Mouse (Mus musculus): ENCODE measurements around the gene H6pd.
"Not testable (repeated sequence)": the region's sequence is repeated elsewhere in the genome, so short reads cannot be mapped to it uniquely, and the experiment has no call there.

Gene H6pd

DNA sequence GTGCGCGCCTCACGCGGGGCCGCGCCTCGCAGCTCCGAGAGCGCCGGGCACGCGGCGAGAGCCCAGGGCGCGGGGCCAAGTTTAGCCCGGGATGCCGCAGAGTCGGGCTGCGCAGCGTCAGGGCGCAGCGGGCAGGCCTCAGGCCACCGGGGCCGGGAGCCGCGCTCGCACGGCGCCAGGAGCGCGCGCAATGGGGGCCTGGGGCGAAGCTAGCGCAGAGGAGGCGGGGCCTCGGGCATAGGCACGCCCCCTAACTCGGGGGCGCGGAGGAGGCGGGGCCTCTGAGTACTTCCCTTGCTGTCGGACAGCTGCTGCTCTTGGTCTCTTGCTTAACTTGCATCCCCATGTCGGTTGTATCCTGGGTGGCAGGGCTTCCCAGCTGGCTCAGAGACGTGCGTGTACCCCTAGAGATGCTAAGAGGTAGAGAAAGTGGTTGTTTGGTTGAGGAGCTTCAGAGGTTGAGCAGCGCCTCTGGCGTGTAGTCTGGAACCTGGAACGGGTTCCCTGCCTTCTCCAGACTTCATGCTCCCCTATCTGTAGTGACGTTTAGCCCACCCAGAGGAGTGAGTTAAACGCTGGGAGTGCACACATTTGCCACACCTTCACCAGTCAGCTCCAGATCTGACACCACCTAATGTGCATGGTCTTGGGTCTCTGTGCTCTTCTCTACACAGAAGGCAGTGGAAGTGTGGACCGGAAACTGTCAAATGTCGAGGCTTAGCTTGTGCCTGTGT is at the start of gene H6pd:
Gene H6pd (minus strand): TSS at position 171 of the 734 bp plus-strand sequence.
- in situ Hi-C loops (cut with MboI, MseI), result no loop called here

DNA sequence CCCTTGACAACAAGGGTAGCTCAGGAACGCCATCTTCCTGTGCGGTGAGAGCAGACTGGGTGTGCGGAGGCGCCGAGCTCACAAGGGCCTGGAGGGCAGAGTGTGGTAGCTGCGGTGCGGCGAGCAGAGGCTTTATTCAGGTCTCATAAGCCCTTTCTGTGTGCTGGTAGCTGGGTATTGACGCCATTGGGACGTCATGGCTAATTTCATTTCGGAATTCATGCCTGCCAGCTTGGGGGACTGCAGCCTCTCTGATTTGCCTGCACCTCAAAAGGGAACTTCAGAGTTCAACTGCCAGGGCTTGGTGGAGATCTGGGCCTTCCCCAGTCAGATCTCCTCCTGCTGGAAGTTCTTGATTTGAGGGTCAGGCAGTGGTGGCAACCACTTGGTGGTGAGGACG is 48.9 kb upstream of the H6pd start:
- in situ Hi-C loops (cut with MboI, MseI), result no loop called here

GRCm38 (mm10) chr4:150056171-150056570 is 47.3 kb upstream of the H6pd start:
- in situ Hi-C loops (cut with MboI, MseI), result no loop called here

DNA sequence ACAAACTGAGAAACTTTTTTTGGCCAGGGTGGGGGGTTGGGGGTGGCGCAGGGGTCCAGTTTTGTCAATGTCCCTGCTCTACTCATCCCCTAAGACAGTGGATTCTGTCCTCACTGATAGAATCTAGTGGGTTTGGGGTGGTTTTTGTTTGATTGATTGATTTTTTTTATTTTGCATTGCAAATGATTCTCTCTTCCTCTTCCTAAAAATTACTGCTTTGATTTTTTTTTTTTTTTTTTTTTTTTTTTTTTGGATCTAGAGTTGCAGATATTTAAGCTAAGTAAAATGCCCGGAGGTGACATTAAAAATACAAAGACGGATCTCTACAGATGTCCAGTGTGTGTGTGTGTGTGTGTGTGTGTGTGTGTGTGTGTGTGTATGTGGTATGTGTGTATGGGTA is 43.6 kb upstream of the H6pd start:
- in situ Hi-C loops (cut with MboI, MseI), result no loop called here

DNA sequence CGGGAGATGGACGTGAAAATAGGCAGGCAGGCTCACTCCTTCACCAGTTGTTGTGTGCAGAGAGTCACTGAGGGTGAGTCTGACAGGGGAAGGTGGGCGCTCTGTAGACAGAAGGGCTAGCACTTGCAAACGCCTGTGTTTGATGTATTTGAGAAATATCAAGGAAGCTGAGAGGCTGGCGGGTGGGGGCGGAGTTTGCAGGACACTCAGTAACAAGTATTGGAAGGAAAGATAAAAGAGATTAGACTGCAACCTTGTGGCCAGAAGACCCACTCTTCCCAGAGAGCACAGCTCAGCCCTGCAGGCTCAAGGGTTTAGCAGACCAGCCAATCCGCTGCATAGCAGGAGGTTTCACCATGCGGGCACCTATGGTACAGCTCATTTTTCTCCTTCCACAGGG is 42.7 kb upstream of the H6pd start:
- in situ Hi-C loops (cut with MboI, MseI), result no loop called here

DNA sequence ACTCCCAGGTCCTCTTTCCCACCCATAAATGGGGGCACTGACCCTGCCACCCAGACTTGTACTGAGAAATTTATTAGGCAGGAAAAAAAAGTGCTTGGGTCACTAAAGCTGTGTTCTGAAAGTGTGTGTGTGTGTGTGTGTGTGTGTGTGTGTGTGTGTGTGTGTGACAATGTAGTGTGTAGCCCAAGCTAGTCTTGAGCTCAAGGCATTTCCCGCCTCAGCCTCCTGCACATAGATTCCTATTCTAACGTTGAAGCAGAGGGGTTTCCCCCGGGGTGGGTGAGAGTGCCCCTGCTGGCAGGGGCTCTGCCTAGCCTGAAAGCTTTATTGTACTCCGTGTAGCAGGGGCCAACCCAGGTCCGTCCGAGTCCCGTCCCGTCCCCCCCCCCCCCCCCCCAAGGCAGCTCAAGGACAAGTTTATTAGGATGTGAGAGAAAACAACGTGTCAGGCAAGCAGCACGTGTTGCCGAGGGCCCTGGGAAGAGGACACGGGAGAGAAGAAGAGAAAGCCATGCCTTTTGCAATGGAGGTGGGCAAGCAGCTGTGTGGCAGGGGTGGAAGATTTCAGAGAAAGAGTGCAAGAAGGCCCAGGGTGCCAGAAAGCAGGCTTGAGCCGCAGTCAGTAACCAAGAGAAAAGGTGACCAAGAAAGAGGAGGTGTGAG is 40.9 kb upstream of the H6pd start:
- in situ Hi-C loops (cut with MboI, MseI), result no loop called here

- in situ Hi-C loops (cut with MboI, MseI), result no loop called here
Observed at GRCm38 (mm10) chr4:150049157-150049513, 40.3 kb upstream of the H6pd start.

DNA sequence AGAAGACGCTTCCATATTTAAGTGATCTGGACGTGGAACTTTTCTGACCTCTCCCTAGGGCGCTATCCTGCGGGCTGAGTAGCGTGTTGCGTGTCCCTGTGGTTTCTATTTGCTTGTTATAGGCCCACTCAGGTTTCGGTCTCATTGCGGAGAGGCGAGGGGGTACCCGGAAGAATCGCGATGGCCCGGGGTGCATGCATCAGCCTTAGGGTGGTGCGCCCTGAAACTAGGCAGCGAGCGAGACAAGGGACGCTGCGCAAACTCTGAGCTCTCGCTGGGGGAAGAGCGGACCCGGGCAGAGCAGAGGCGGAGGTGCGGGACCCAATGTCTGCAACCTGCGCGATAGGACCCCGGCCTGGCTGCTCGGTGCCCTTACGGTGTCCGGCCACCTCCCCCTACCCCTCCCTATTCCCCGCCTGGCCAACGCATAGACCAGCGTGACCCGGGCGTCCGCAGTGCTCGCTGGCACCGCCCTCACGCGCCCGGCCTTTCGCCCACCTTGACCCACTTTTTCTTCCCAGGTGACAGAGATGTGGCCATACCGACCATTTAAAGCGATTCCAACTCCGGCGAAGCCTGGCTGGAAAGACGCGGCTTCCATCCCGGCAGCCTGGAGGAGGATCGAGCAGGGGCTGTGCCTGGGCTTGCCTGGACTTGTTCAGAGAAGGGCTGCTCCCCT is 39.8 kb upstream of the H6pd start:
- in situ Hi-C loops (cut with MboI, MseI), result no loop called here

DNA sequence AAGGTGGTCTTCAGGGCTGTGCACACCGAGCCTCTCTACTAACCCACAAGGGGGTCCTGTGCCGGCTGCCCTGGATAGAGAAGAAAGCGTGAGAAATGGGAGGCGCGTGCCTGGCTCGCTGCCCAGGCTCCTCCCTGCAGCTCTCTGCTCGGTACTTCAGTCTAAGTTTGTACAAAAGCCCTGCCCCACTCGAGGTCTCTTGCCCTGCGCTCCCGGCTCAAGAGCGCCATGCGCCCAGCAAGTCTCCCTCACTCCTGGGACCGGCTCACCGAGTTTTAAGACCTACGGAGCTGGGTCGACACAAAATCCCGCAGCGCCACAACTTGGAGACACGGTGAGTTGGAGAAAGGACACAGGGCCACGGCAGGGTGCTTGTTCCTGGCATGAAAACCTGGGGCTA is 39.2 kb upstream of the H6pd start:
- in situ Hi-C loops (cut with MboI, MseI), result no loop called here

- in situ Hi-C loops (cut with MboI, MseI), result no loop called here
Observed at GRCm38 (mm10) chr4:150043591-150043990, 34.8 kb upstream of the H6pd start.

DNA sequence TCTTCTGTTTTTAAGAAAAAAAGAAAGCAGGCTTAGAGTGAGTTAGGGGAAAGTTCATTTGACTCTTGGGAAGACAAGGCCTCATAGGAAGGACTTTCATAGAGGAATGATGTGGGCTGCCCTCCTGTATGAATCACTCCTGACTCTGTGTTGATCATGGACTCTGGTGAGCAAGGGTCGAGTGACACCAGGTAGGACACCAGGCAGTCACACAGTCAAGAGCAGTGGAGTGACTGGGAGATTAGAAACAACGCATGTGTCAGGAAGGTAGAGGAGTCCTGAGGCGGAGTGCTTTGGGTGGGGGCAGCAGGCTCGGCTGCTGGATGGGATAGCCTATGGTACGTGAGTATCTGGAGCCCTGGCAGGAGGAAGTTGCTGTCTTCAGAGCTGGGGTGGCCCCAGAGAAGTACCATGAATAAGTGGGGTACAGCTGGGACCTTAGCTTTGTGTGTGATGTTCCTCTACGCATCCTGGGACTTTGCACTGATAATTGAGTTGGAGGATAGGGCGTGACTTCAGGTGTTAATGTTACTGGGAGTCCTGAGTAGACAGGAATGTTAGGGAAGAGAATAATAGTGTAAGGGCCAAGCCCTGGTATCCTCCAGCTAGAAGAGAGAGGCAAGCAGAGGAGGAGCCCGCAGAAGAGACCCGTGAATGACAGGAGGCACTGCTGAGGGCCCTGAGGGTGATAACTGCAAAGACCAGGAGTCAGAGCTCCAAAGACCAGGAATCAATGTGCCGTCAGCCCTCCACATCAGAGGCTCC is 32.7 kb upstream of the H6pd start:
- in situ Hi-C loops (cut with MboI, MseI), result no loop called here

- in situ Hi-C loops (cut with MboI, MseI), result not testable (repeated sequence)
Observed at GRCm38 (mm10) chr4:150040856-150041255, 32.0 kb upstream of the H6pd start.

GRCm38 (mm10) chr4:150040003-150040581 is 31.3 kb upstream of the H6pd start:
- in situ Hi-C loops (cut with MboI, MseI), result no loop called here

DNA sequence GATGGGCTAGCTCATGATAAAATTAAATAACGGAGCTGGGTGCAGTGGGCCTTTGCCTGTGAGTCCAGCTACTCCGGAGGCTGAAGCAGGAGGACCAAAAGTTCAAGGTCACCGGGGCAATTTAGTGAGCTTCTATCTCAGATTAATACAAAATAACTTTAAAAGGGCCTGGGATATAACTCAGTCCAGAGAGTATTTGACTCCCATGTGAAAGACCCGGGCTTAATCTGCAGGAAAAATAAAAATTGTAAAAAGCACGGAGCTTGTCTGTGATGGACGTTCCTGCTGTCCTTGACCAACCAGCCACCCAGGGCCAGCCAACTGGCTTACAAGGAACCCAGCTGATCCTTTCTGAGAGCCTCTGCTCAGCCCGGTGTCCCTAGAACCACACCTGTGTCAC is 29.7 kb upstream of the H6pd start:
- in situ Hi-C loops (cut with MboI, MseI), result loop anchor here (5.0 to 10.0 kb wide), 2 partner anchors 34 to 56 kb away; no protein-coding TSS in a partner anchor

DNA sequence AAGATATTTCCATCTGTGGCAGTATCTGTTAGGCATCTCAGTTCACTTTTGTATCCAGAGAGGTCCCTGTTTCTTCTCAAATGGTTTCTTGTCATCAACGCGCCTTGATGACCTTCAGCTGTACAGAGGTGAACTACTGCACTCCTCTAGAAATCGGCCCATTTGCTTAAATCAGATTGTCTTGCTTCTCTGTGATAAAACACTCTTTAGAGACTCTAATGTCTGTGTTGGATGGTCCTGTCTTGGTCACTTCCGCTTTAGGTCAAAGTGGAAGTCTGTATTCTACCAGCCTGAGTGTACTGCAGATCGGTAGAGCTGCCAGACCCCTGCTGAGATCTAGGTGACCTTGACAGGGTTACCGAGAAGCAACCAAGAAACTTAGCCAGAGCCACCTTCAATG is 27.3 kb upstream of the H6pd start:
- in situ Hi-C loops (cut with MboI, MseI), result loop anchor here (5.0 to 10.0 kb wide), 2 partner anchors 36 to 59 kb away; no protein-coding TSS in a partner anchor

GRCm38 (mm10) chr4:150035280-150035679 is 26.5 kb upstream of the H6pd start:
- in situ Hi-C loops (cut with MboI, MseI), result loop anchor here (5.0 to 10.0 kb wide), 2 partner anchors 37 to 60 kb away; no protein-coding TSS in a partner anchor

DNA sequence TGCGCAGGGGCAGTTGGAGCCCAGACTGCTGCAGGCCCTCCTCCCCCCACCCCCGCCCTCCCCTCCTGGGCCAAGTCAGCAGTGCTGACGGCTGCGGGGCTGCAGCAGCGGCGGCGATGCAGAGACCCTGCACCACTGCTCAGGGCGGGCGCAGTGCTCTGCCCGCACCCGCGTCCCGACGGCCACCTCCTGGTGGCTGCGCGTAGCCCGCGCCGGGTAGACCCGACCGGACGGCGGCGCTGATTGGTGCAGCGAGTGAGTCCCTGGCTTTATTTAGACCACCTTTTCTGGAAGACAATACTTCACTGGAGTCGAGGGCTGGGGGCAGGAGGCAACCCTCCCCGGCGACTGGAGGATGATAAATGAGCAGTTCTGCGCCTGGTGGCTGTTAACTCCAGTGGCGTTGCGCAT is 24.4 kb upstream of the H6pd start:
- in situ Hi-C loops (cut with MboI, MseI), result loop anchor here (10.0 kb wide), 1 partner anchor 62 kb away; no protein-coding TSS in a partner anchor

DNA sequence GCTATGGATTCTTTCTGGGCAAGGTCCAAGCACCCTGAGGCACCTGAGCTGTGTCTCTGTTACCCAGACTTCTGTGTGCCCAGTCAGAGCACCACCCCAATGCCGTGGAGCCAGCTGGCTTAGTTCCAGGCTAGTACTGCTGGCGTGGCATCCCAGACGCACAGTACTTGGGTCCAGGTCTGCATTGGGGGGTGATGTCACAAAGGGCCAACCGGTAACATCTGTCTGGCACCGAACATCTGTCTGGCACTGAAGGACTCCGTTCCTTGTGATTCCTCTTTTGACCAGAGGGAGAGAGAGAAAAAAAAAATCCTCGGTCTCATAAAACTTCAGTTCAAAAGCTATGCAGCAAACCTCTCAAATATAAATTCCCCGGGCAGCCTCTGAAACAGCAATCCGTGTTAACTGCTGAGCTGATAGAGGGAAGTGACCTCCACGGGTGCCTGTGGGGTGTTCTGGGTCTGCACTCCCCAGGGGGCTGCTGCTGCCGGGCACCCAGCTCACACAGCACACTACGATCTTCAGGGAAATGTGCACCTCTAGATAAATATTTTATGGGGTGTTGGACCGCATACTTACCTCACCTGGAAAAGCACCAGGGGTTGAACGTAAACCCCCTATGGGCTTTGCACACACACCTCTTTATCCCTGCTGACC is 22.5 kb upstream of the H6pd start:
- in situ Hi-C loops (cut with MboI, MseI), result loop anchor here (10.0 kb wide), 1 partner anchor 63 kb away; no protein-coding TSS in a partner anchor

DNA sequence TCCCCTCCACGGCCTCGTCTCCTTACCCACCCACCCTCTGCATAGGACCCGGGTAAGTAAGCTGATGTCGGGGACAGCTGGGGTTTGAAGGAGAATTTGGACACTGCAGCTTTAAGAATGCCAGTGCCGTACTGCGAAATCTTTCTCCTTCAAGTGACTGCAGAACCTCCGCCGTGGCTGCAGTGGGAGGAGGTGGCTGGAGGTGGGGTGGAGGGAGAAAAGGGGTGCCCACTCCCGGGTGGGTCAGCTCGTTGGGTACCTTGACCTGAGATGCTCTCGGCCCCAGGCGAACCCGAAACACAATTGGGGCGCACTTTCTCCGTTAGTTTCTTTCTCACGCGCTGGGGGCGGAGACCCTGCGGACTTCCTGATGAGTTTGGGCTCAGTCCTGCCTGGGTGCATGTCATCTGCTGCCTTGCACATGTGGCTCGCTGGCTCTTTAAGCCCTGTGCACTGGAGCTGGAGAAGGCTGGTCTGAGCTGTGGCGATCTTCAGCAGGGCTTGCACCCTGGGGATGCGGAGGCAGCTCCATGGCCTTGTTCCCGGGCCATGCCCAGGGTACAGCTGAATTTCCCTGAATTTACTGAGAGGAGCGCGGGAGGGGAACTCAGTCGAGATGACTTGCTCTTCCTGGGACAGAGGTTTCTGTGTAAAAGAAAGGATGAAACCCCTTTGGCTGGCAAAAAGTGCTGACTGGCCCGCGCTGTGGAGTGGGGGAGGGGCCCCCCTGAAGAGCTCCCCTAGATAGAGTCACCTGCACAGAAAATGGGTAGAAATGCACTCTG is 21.8 kb upstream of the H6pd start:
- in situ Hi-C loops (cut with MboI, MseI), result loop anchor here (10.0 kb wide), 1 partner anchor 64 kb away; no protein-coding TSS in a partner anchor

- in situ Hi-C loops (cut with MboI, MseI), result loop anchor here (10.0 kb wide), 1 partner anchor 65 kb away; no protein-coding TSS in a partner anchor
Observed at GRCm38 (mm10) chr4:150029885-150030284, 21.1 kb upstream of the H6pd start.
